Mouse (Mus musculus): ENCODE results near the gene Fmo1. TPM values are rescaled to one million over a fixed set of nuclear protein-coding genes. Genes with fewer than 3 reads are reported as not detected.

The Fmo1 gene
- polyA plus RNA-seq, 1 experiment from 2014 or later, result 22.5 TPM

DNA sequence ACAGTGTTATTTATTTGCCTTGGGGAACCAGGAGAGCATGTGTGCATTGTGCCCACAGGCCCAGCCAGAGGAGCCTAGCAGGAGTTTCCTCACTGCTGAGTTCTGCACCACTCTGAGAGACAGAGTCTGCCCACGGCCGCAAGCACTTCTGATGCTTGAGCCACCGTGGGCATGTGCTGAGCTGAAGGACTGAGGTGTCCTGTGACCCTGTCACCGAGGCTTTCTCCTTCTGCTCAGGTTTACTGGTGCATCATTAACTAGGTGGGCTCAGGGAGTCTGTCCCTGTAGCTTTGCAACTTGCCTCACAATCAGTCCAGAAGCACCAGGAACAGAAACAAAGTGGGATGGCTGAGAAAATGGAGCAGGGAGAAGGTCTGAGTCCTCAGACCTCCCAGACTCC lies 51.5 kb downstream of the Fmo1 start:
- no peak overlapping the region for H3K4me2 ChIP-seq (ENCODE audit: low read length)
- no peaks in the 10 kb centered on the region for H3K36me3 ChIP-seq (ENCODE audit: control insufficient read depth, insufficient read depth)
- no peak for ATAC-seq
- no peaks in the 10 kb centered on the region for H3K27me3 ChIP-seq (replicated peaks; ENCODE audit: control insufficient read depth, insufficient read depth, low read length)
- H3K4me1 ChIP-seq (replicated peaks; ENCODE audit: control insufficient read depth, insufficient read depth, low read length), result no peaks in the 10 kb centered on the region
- no peak overlapping the region for H3K4me3 ChIP-seq (replicated peaks; ENCODE audit: low read length)
- no peaks in the 10 kb centered on the region for H3K9me3 ChIP-seq (ENCODE audit: control insufficient read depth, low read length)
- no peak overlapping the region for H3K9ac ChIP-seq (replicated peaks; ENCODE audit: low read depth, low read length)
- 79% methylated on average over 4 of the region's 4 CpGs for WGBS
- H3K27ac ChIP-seq (ENCODE audit: low read length), result no peak overlapping the region

DNA sequence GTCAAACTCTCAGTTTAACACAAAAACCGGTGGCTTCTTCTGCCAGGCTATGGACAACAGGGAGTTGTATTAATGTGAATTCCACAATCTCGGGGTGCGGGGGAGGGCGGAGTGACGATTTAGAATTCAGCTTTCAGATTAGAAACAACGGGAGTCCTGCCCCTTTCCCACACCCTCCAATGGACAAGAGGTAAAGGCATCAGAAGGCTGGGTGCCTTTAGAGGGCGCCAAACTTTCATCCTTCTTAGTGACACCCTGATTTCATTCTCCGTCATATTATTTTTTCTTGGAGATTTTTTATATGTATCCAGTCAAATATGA lies 52.6 kb downstream of the Fmo1 start, which contains the start of gene Fmo4:
Fmo4 (minus strand) TSS at position 137 of the 321 bp plus-strand sequence.
- no peak within 1 kb of the TSS for H3K4me2 ChIP-seq (ENCODE audit: low read length)
- H3K27ac ChIP-seq (ENCODE audit: low read length), result no peak within 1 kb of the TSS
- H3K4me1 ChIP-seq (replicated peaks; ENCODE audit: control insufficient read depth, insufficient read depth, low read length), result no peaks in the 10 kb centered on the region
- ATAC-seq, result no peak
- H3K4me3 ChIP-seq (replicated peaks; ENCODE audit: low read length), result no peak within 1 kb of the TSS
- no peaks in the 10 kb centered on the region for H3K9me3 ChIP-seq (ENCODE audit: control insufficient read depth, low read length)
- 48% methylated on average over 8 of the region's 8 CpGs for WGBS
- no peak within 1 kb of the TSS for H3K9ac ChIP-seq (replicated peaks; ENCODE audit: low read depth, low read length)
- no peaks in the 10 kb centered on the region for H3K36me3 ChIP-seq (ENCODE audit: control insufficient read depth, insufficient read depth)
- H3K27me3 ChIP-seq (replicated peaks; ENCODE audit: control insufficient read depth, insufficient read depth, low read length), result no peaks in the 10 kb centered on the region

DNA sequence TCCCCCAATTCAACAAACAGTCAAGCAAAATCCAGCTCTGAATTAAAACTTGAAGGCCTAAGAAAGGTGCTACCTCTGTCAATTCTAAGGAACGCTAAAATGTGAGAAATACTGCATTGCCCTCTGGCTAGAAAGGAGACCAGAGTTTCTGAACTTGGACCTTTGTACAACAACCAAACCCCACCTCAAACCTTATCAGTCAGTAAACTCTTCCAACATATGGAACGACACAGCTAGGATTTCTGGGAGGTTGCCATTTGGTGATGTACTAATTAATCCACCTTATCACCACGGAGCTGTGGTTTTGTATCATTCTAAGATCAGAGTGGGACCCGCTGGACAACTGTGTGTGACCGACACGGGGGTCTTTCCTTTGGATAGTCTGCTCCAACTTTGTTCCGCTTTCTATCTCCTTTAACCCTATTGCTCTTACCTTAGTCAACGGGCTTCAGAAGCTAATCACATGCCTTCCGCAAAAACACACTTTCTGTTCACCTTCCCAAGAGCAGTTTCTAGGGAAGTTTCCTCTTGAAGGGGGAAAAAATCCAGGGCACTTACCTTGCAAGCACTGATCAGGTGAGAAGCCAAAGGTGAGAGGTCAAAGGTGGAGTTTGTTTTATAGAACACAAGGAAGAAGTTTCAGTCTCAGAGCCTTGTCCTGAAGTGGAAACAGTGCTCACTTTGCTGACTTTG lies 53.1 kb downstream of the Fmo1 start:
- no peak overlapping the region for H3K4me3 ChIP-seq (replicated peaks; ENCODE audit: low read length)
- no peak overlapping the region for H3K4me2 ChIP-seq (ENCODE audit: low read length)
- H3K27ac ChIP-seq (ENCODE audit: low read length), result no peak overlapping the region
- no peaks in the 10 kb centered on the region for H3K36me3 ChIP-seq (ENCODE audit: control insufficient read depth, insufficient read depth)
- 89% methylated on average over 9 of the region's 9 CpGs for WGBS
- H3K27me3 ChIP-seq (replicated peaks; ENCODE audit: control insufficient read depth, insufficient read depth, low read length), result no peaks in the 10 kb centered on the region
- no peak overlapping the region for H3K9ac ChIP-seq (replicated peaks; ENCODE audit: low read depth, low read length)
- ATAC-seq, result no peak
- H3K4me1 ChIP-seq (replicated peaks; ENCODE audit: control insufficient read depth, insufficient read depth, low read length), result no peaks in the 10 kb centered on the region
- no peaks in the 10 kb centered on the region for H3K9me3 ChIP-seq (ENCODE audit: control insufficient read depth, low read length)

DNA sequence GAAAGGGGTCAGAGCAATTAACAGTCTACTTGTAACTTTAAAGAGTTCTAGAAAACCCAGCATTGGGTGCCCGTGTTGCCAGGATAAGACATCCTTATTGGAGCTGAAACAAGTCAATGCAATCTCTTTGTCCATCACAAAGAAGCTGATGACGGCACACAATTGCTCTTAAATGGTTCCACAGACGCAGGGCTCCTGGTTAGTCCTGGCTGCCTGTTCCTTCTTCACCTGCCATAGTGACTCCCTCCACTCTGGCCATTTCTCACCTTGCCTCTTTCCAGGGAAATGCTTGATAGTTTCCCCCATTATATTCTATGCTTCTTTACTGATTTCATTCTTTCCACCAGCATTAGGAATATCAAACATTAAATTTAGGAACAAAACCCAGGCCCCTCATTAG lies 57.9 kb downstream of the Fmo1 start:
- no peak overlapping the region for H3K4me3 ChIP-seq (replicated peaks; ENCODE audit: low read length)
- H3K27me3 ChIP-seq (replicated peaks; ENCODE audit: control insufficient read depth, insufficient read depth, low read length), result no peaks in the 10 kb centered on the region
- ATAC-seq, result no peak
- H3K9ac ChIP-seq (replicated peaks; ENCODE audit: low read depth, low read length), result no peak overlapping the region
- no peaks in the 10 kb centered on the region for H3K9me3 ChIP-seq (ENCODE audit: control insufficient read depth, low read length)
- H3K36me3 ChIP-seq (ENCODE audit: control insufficient read depth, insufficient read depth), result no peaks in the 10 kb centered on the region
- no peaks in the 10 kb centered on the region for H3K4me1 ChIP-seq (replicated peaks; ENCODE audit: control insufficient read depth, insufficient read depth, low read length)
- WGBS, result 81% methylated on average over 3 of the region's 3 CpGs
- no peak overlapping the region for H3K27ac ChIP-seq (ENCODE audit: low read length)
- H3K4me2 ChIP-seq (ENCODE audit: low read length), result no peak overlapping the region

DNA sequence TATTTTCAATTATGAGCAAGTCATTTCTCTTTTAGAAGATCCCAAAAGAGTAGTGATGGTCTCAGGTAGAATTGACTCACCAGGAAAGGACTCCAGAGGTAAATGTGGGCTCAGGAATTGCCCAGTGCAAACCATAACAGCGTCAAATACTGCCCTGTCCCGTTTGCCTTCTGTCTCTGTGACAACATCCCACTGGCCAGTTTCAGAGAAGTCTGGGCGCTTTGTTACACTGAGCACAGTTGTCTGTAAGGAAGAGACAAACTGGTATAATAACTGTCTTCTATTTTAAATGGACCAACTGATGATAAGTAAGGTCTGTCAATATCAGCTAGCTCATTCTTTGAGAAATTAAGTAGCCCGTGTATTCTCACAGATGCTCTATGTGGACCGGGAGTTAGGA lies 59.0 kb downstream of the Fmo1 start:
- WGBS, result 88% methylated on average over 5 of the region's 5 CpGs
- Histone ChIP-seq H3K27me3 (replicated peaks; ENCODE audit: control insufficient read depth, insufficient read depth, low read length) (no peaks in the 10 kb centered on the region), H3K4me2 (ENCODE audit: low read length) (no peak overlapping the region), H3K9me3 (ENCODE audit: control insufficient read depth, low read length) (no peaks in the 10 kb centered on the region), H3K4me3 (replicated peaks; ENCODE audit: low read length) (no peak overlapping the region), H3K27ac (ENCODE audit: low read length) (no peak overlapping the region), H3K4me1 (replicated peaks; ENCODE audit: control insufficient read depth, insufficient read depth, low read length) (no peaks in the 10 kb centered on the region), H3K36me3 (ENCODE audit: control insufficient read depth, insufficient read depth) (no peaks in the 10 kb centered on the region), H3K9ac (replicated peaks; ENCODE audit: low read depth, low read length) (no peak overlapping the region)
- no peak for ATAC-seq

DNA sequence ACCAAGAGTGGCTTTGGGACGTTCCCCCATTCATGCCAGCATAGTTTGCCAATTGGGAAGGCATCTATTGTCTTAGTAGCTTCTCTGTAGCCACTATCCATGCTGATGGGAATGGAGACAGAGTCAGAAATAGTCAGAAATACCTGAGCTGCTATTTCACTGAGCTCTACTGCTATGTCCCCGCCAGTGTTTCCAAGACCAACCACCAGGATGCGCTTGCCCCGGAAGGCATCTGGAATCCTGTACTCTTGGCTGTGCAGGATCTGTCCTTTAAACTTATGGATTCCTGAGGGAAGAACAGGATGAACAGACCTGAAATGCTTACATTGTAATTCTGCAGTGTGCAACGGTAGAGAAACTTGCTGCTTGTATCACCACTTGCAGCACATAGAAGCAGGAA lies 61.4 kb downstream of the Fmo1 start:
- H3K36me3 ChIP-seq (ENCODE audit: control insufficient read depth, insufficient read depth), result no peaks in the 10 kb centered on the region
- 52% methylated on average over 5 of the region's 5 CpGs for WGBS
- H3K9me3 ChIP-seq (ENCODE audit: control insufficient read depth, low read length), result no peaks in the 10 kb centered on the region
- no peaks in the 10 kb centered on the region for H3K4me1 ChIP-seq (replicated peaks; ENCODE audit: control insufficient read depth, insufficient read depth, low read length)
- ATAC-seq, result no peak
- no peaks in the 10 kb centered on the region for H3K27me3 ChIP-seq (replicated peaks; ENCODE audit: control insufficient read depth, insufficient read depth, low read length)
- H3K4me2 ChIP-seq (ENCODE audit: low read length), result no peak overlapping the region
- H3K4me3 ChIP-seq (replicated peaks; ENCODE audit: low read length), result no peak overlapping the region
- H3K9ac ChIP-seq (replicated peaks; ENCODE audit: low read depth, low read length), result no peak overlapping the region
- H3K27ac ChIP-seq (ENCODE audit: low read length), result no peak overlapping the region

DNA sequence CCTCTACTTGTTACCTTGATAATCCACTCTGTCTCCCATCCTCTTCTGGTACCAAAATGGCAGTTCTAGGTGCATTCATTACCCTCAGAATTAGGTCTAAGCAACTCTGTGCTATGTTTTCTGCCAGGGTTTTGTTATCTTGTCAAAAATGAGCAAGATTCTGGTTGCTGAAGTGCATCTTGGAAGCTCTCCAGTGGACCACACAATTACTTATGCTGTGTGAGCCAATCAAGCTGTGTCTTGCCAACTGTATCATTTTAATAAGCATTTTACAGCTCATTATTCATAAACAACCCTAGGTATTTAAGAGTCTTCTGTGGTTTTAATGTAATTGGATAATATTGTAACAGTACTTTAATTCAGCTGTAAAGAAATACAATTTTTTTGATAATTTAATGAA lies 70.0 kb downstream of the Fmo1 start:
- no peaks in the 10 kb centered on the region for H3K27me3 ChIP-seq (replicated peaks; ENCODE audit: control insufficient read depth, insufficient read depth, low read length)
- no peaks in the 10 kb centered on the region for H3K9me3 ChIP-seq (ENCODE audit: control insufficient read depth, low read length)
- no peaks in the 10 kb centered on the region for H3K36me3 ChIP-seq (ENCODE audit: control insufficient read depth, insufficient read depth)
- H3K4me3 ChIP-seq (replicated peaks; ENCODE audit: low read length), result no peak overlapping the region
- H3K9ac ChIP-seq (replicated peaks; ENCODE audit: low read depth, low read length), result no peak overlapping the region
- H3K4me1 ChIP-seq (replicated peaks; ENCODE audit: control insufficient read depth, insufficient read depth, low read length), result 0 out of 2 replicates have a peak, but pooled peaks cover 3% of the 10 kb centered on the region
- ATAC-seq, result no peak
- H3K4me2 ChIP-seq (ENCODE audit: low read length), result no peak overlapping the region
- H3K27ac ChIP-seq (ENCODE audit: low read length), result no peak overlapping the region

DNA sequence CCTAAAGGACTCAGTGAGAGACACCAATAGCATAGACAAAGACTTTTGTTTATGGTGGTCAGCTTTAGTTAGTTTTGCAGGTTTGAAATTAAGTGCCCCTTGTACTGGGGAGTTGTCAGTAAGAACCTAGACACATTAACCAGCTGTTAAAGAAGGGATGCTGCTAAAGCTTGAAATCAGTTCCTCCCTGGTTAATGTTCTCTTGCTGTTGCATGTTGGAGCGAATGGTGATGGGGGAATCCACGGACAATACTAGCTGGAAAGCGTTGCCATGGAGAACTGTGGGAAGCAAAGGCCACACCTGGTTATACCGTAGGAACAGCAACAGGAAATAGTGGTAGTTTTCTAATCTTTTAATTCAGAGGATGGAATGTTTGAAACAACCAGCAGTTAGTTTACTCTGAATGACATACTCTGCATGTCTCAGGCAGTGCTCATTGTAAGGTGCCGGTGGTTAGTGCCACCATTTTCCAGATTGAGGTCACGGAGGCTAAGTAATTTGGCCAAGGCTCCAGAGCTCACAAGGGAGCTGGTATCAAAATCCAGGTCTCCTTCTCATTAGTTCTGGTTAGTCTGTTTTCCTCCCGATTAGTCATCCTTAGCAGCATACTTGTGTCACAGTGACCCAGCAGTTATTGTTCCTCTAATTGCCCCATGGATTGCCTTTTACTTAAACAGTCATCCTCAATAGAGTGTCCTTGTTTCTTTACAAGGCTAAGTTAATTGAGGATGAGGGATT lies 73.9 kb downstream of the Fmo1 start:
- no peak for ATAC-seq
- Histone ChIP-seq H3K9ac (replicated peaks; ENCODE audit: low read depth, low read length) (no peak overlapping the region), H3K27me3 (replicated peaks; ENCODE audit: control insufficient read depth, insufficient read depth, low read length) (no peaks in the 10 kb centered on the region), H3K4me3 (replicated peaks; ENCODE audit: low read length) (no peak overlapping the region), H3K36me3 (ENCODE audit: control insufficient read depth, insufficient read depth) (no peaks in the 10 kb centered on the region), H3K9me3 (ENCODE audit: control insufficient read depth, low read length) (no peaks in the 10 kb centered on the region), H3K27ac (ENCODE audit: low read length) (no peak overlapping the region), H3K4me1 (replicated peaks; ENCODE audit: control insufficient read depth, insufficient read depth, low read length) (0 out of 2 replicates have a peak, but pooled peaks cover 3% of the 10 kb centered on the region), H3K4me2 (ENCODE audit: low read length) (no peak overlapping the region)
- WGBS, result 47% methylated on average over 7 of the region's 7 CpGs

DNA sequence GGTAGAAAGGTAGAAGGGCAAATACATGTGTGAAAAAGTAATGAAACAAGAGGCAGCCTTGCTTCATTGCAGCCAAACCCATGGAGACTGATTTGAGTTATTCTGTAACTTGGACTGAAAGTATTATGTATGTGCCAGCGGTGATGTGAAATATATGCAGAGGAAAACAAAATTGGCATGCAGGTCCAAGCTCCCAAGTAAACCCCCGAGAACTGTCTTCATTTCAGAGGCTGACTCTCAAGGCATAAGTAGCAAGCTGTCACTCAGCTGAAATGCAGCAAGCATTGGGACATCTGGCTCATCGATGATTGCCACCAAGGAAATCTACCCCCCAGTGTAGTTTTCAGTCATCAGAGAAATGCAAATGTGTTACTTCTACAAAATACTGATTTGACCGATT lies 81.2 kb downstream of the Fmo1 start:
- no peaks in the 10 kb centered on the region for H3K27me3 ChIP-seq (replicated peaks; ENCODE audit: control insufficient read depth, insufficient read depth, low read length)
- H3K9me3 ChIP-seq (ENCODE audit: control insufficient read depth, low read length), result no peaks in the 10 kb centered on the region
- peak; percentile 38; the same call in 1 of the 2 replicates for ATAC-seq
- no peak overlapping the region for H3K4me2 ChIP-seq (ENCODE audit: low read length)
- no peaks in the 10 kb centered on the region for H3K36me3 ChIP-seq (ENCODE audit: control insufficient read depth, insufficient read depth)
- no peak overlapping the region for H3K4me3 ChIP-seq (replicated peaks; ENCODE audit: low read length)
- H3K27ac ChIP-seq (ENCODE audit: low read length), result no peak overlapping the region
- no peaks in the 10 kb centered on the region for H3K4me1 ChIP-seq (replicated peaks; ENCODE audit: control insufficient read depth, insufficient read depth, low read length)
- WGBS, result 58% methylated on average over 4 of the region's 4 CpGs
- no peak overlapping the region for H3K9ac ChIP-seq (replicated peaks; ENCODE audit: low read depth, low read length)
